Mouse (Mus musculus) ES-Bruce4 (cell line): ENCODE data around the gene Fto. TPM values are rescaled to one million over a fixed set of nuclear protein-coding genes. Genes with fewer than 3 reads are reported as not detected.

ENCODE experiments used
- H3K27ac ChIP-seq: 2 replicates; pipeline ENCODE4 v1.5.1; 2012; ENCODE audit warnings: low read length, inconsistent platforms; ENCODE audit not compliant: insufficient read depth
- H3K27me3 ChIP-seq: 2 replicates; pipeline ENCODE4 v1.6.1; 2012; ENCODE audit warnings: mild to moderate bottlenecking, low read length, inconsistent platforms; ENCODE audit not compliant: control insufficient read depth, poor library complexity, insufficient read depth, severe bottlenecking
- H3K36me3 ChIP-seq: 2 replicates; pipeline ENCODE4 v1.6.1; 2012; ENCODE audit warnings: inconsistent platforms, mild to moderate bottlenecking, low read length, moderate library complexity; ENCODE audit not compliant: control insufficient read depth, poor library complexity, insufficient read depth, severe bottlenecking
- H3K4me1 ChIP-seq: one replicate; pipeline ENCODE4 v1.8.1; 2011; ENCODE audit warnings: low read length; ENCODE audit not compliant: control insufficient read depth, insufficient read depth
- H3K4me3 ChIP-seq: 2 replicates; pipeline ENCODE4 v1.5.1; 2011; ENCODE audit warnings: low read depth, mild to moderate bottlenecking, low read length
- H3K9ac ChIP-seq: 2 replicates; pipeline ENCODE4 v1.6.1; 2012; ENCODE audit warnings: low read depth, mild to moderate bottlenecking, inconsistent platforms; ENCODE audit not compliant: poor library complexity, severe bottlenecking
- H3K9me3 ChIP-seq: replicated peaks from 2 replicates; pipeline ENCODE4 v1.6.1; 2012; ENCODE audit warnings: mild to moderate bottlenecking, low read length, inconsistent platforms; ENCODE audit not compliant: control insufficient read depth, poor library complexity, insufficient read depth, severe bottlenecking
- CTCF ChIP-seq: IDR thresholded peaks from one replicate; pipeline ENCODE4 v1.8.1; 2011; ENCODE audit warnings: low read depth, low read length
- EP300 ChIP-seq: IDR thresholded peaks from 2 replicates; pipeline ENCODE4 v1.6.1; 2011; ENCODE audit warnings: low read depth, low read length; ENCODE audit not compliant: insufficient read depth
- POLR2A ChIP-seq: IDR thresholded peaks from one replicate; pipeline ENCODE4 v1.8.1; 2011; ENCODE audit warnings: low read length; ENCODE audit not compliant: insufficient read depth
- polyA plus RNA-seq: library from polyadenylated mRNA; stranded (reverse); fragments of >200 nt; gene quantifications from 2 replicates; pipeline ENCODE4 v1.2.4, GENCODE M21; 2011; ENCODE audit warnings: low read depth; ENCODE audit not compliant: missing spikeins, insufficient read depth, insufficient read length

Gene Fto
- polyA plus RNA-seq, 1 experiment: 61.2 TPM

GRCm38 (mm10) chr8:91635406-91635805, 322.1 kb downstream of the Fto start:
- Histone ChIP-seq H3K27me3 (no peaks in the 10 kb centered on the region), H3K4me1 (no peaks in the 10 kb centered on the region), H3K4me3 (no peak overlapping the region), H3K36me3 (no peaks in the 10 kb centered on the region; the same call in 1 of the 2 replicates), H3K27ac (no peak overlapping the region), H3K9ac (no peak overlapping the region), H3K9me3 (peaks cover 18% of the 10 kb centered on the region)
- TF ChIP-seq CTCF: no peak
- TF ChIP-seq EP300: no peak
- TF ChIP-seq POLR2A: no peak

- peaks cover 18% of the 10 kb centered on the region for H3K9me3 ChIP-seq
- no peaks in the 10 kb centered on the region for H3K27me3 ChIP-seq
- no peaks in the 10 kb centered on the region for H3K4me1 ChIP-seq
- TF ChIP-seq EP300: no peak
- no peak for TF ChIP-seq CTCF
- no peak for TF ChIP-seq POLR2A
- no peak overlapping the region for H3K27ac ChIP-seq
- no peak overlapping the region for H3K4me3 ChIP-seq
- no peaks in the 10 kb centered on the region; the same call in 1 of the 2 replicates for H3K36me3 ChIP-seq
- no peak overlapping the region for H3K9ac ChIP-seq
Observed at GRCm38 (mm10) chr8:91636887-91637286, 323.6 kb downstream of the Fto start.

GRCm38 (mm10) chr8:91637684-91638083, 324.4 kb downstream of the Fto start:
- TF ChIP-seq POLR2A: no peak
- no peak for TF ChIP-seq EP300
- no peak for TF ChIP-seq CTCF
- no peaks in the 10 kb centered on the region; the same call in 1 of the 2 replicates for H3K36me3 ChIP-seq
- no peak overlapping the region for H3K4me3 ChIP-seq
- H3K4me1 ChIP-seq: no peaks in the 10 kb centered on the region
- no peak overlapping the region for H3K9ac ChIP-seq
- H3K27ac ChIP-seq: no peak overlapping the region
- H3K9me3 ChIP-seq: peaks cover 18% of the 10 kb centered on the region
- H3K27me3 ChIP-seq: no peaks in the 10 kb centered on the region

- no peaks in the 10 kb centered on the region; the same call in 1 of the 2 replicates for H3K36me3 ChIP-seq
- no peaks in the 10 kb centered on the region for H3K4me1 ChIP-seq
- no peak overlapping the region for H3K4me3 ChIP-seq
- H3K27ac ChIP-seq: no peak overlapping the region
- TF ChIP-seq POLR2A (no peak), CTCF (no peak), EP300 (no peak)
- H3K27me3 ChIP-seq: no peaks in the 10 kb centered on the region
- no peak overlapping the region for H3K9ac ChIP-seq
- H3K9me3 ChIP-seq: peaks cover 18% of the 10 kb centered on the region
Observed at GRCm38 (mm10) chr8:91638256-91638655, 324.9 kb downstream of the Fto start.

- Histone ChIP-seq H3K4me1 (no peaks in the 10 kb centered on the region), H3K27me3 (no peaks in the 10 kb centered on the region), H3K9ac (no peak overlapping the region), H3K27ac (no peak overlapping the region), H3K4me3 (no peak overlapping the region), H3K9me3 (peaks cover 18% of the 10 kb centered on the region), H3K36me3 (no peaks in the 10 kb centered on the region; the same call in 1 of the 2 replicates)
- TF ChIP-seq POLR2A: no peak
- no peak for TF ChIP-seq EP300
- no peak for TF ChIP-seq CTCF
Observed at GRCm38 (mm10) chr8:91640471-91640870, 327.1 kb downstream of the Fto start.

- Histone ChIP-seq H3K27me3 (no peaks in the 10 kb centered on the region), H3K36me3 (no peaks in the 10 kb centered on the region), H3K9ac (no peak overlapping the region), H3K4me3 (no peak overlapping the region), H3K27ac (no peak overlapping the region), H3K9me3 (no peaks in the 10 kb centered on the region), H3K4me1 (no peaks in the 10 kb centered on the region)
- TF ChIP-seq POLR2A (no peak), EP300 (no peak), CTCF (no peak)
Observed at GRCm38 (mm10) chr8:91645484-91645883, 332.2 kb downstream of the Fto start.

GRCm38 (mm10) chr8:91647959-91648358, 334.6 kb downstream of the Fto start:
- Histone ChIP-seq H3K27me3 (no peaks in the 10 kb centered on the region), H3K4me1 (no peaks in the 10 kb centered on the region)
- TF ChIP-seq CTCF: no peak

More at GRCm38 (mm10) chr8:91647959-91648358, 334.6 kb downstream of the Fto start:
- no peak overlapping the region for H3K4me3 ChIP-seq
- no peak overlapping the region for H3K27ac ChIP-seq
- H3K9ac ChIP-seq: no peak overlapping the region
- no peaks in the 10 kb centered on the region for H3K9me3 ChIP-seq
- no peaks in the 10 kb centered on the region for H3K36me3 ChIP-seq
